Mouse (Mus musculus): ENCODE measurements around the gene Ifrd2. TPM values are rescaled to one million over a fixed set of nuclear protein-coding genes. Genes with fewer than 3 reads are reported as not detected.
A peak's percentile ranks its signal among the peaks of the same experiment; 100 is the strongest.
"Not testable (repeated sequence)": the region's sequence is repeated elsewhere in the genome, so short reads cannot be mapped to it uniquely, and the experiment has no call there.

Gene Ifrd2
- total and polyA plus RNA-seq, 3 experiments, result 76.0 to 183 (median 156) TPM

- Histone ChIP-seq H3K4me1 (ENCODE audit: insufficient read depth, low read depth, low read length) (peaks cover 82% of the 10 kb centered on the region), H3K36me3 (replicated peaks) (peaks cover 52% of the 10 kb centered on the region), H3K4me3 (ENCODE audit: low read depth, low read length) (peak overlapping the region; percentile 79; the same call in 1 of the 2 replicates), H3K27me3 (ENCODE audit: insufficient read depth, low read length) (no peaks in the 10 kb centered on the region), H3K9me3 (replicated peaks) (no peaks in the 10 kb centered on the region)
- no peak for DNase-seq (ENCODE audit: low spot score)
- TF ChIP-seq TAL1 (conservative IDR thresholded peaks at IDR 0.05; ENCODE audit: low read depth, low read length) (peak; percentile 47), GATA2 (IDR thresholded peaks at IDR 0.05; ENCODE audit: borderline replicate concordance, low read depth, low read length) (no peak)
- no peak for ATAC-seq (ENCODE audit: extremely low read depth, insufficient number of reproducible peaks, low FRiP score, poor library complexity, severe bottlenecking)
Measured at GRCm38 (mm10) chr9:107570845-107571244, 16.6 kb upstream of the Ifrd2 start.

GRCm38 (mm10) chr9:107571534-107572326 is 15.7 kb upstream of the Ifrd2 start:
- peaks cover 83% of the 10 kb centered on the region for H3K4me1 ChIP-seq (ENCODE audit: insufficient read depth, low read depth, low read length)
- no peaks in the 10 kb centered on the region for H3K9me3 ChIP-seq (replicated peaks)
- ATAC-seq (ENCODE audit: extremely low read depth, insufficient number of reproducible peaks, low FRiP score, poor library complexity, severe bottlenecking) (no peak), DNase-seq (ENCODE audit: low spot score) (no peak)
- H3K36me3 ChIP-seq (replicated peaks), result peaks cover 43% of the 10 kb centered on the region
- H3K4me3 ChIP-seq (ENCODE audit: low read depth, low read length), result peak overlapping the region; percentile 79; the same call in 1 of the 2 replicates
- H3K27me3 ChIP-seq (ENCODE audit: insufficient read depth, low read length), result no peaks in the 10 kb centered on the region
- no peak for TF ChIP-seq CTCF (IDR thresholded peaks at IDR 0.05; ENCODE audit: low read depth, low read length)
- TF ChIP-seq TAL1 (conservative IDR thresholded peaks at IDR 0.05; ENCODE audit: low read depth, low read length), result no peak
- no peak for TF ChIP-seq GATA2 (IDR thresholded peaks at IDR 0.05; ENCODE audit: borderline replicate concordance, low read depth, low read length)
- TF ChIP-seq GATA1 (IDR thresholded peaks at IDR 0.05; ENCODE audit: borderline replicate concordance, low read length), result no peak
- no peak for TF ChIP-seq POLR2AphosphoS5 (IDR thresholded peaks at IDR 0.05; ENCODE audit: insufficient replicate concordance, low read depth, low read length)

GRCm38 (mm10) chr9:107572327-107572662 is 15.1 kb upstream of the Ifrd2 start:
- H3K4me3 ChIP-seq (ENCODE audit: low read depth, low read length), result peak overlapping the region; percentile 7; the same call in 1 of the 2 replicates
- no peak for DNase-seq (ENCODE audit: low spot score)
- ATAC-seq (ENCODE audit: extremely low read depth, insufficient number of reproducible peaks, low FRiP score, poor library complexity, severe bottlenecking), result no peak
- no peak for TF ChIP-seq POLR2AphosphoS5 (IDR thresholded peaks at IDR 0.05; ENCODE audit: insufficient replicate concordance, low read depth, low read length)
- no peak for TF ChIP-seq GATA2 (IDR thresholded peaks at IDR 0.05; ENCODE audit: borderline replicate concordance, low read depth, low read length)
- TF ChIP-seq CTCF (IDR thresholded peaks at IDR 0.05; ENCODE audit: low read depth, low read length), result no peak
- TF ChIP-seq GATA1 (IDR thresholded peaks at IDR 0.05; ENCODE audit: borderline replicate concordance, low read length), result no peak
- no peak for TF ChIP-seq TAL1 (conservative IDR thresholded peaks at IDR 0.05; ENCODE audit: low read depth, low read length)
- H3K4me1 ChIP-seq (ENCODE audit: insufficient read depth, low read depth, low read length), result peaks cover 84% of the 10 kb centered on the region
- peaks cover 40% of the 10 kb centered on the region for H3K36me3 ChIP-seq (replicated peaks)
- H3K9me3 ChIP-seq (replicated peaks), result no peaks in the 10 kb centered on the region
- H3K27me3 ChIP-seq (ENCODE audit: insufficient read depth, low read length), result no peaks in the 10 kb centered on the region

- Histone ChIP-seq H3K4me1 (ENCODE audit: insufficient read depth, low read depth, low read length) (peaks cover 81% of the 10 kb centered on the region), H3K36me3 (replicated peaks) (peaks cover 43% of the 10 kb centered on the region)
- H3K4me3 ChIP-seq (ENCODE audit: low read depth, low read length), result not testable (repeated sequence)
Measured at GRCm38 (mm10) chr9:107573774-107574173, 13.7 kb upstream of the Ifrd2 start.

GRCm38 (mm10) chr9:107575579-107576356 is 11.7 kb upstream of the Ifrd2 start:
- Histone ChIP-seq H3K27me3 (ENCODE audit: insufficient read depth, low read length) (no peaks in the 10 kb centered on the region), H3K9me3 (replicated peaks) (no peaks in the 10 kb centered on the region), H3K4me3 (ENCODE audit: low read depth, low read length) (no peak overlapping the region), H3K4me1 (ENCODE audit: insufficient read depth, low read depth, low read length) (peaks cover 80% of the 10 kb centered on the region), H3K36me3 (replicated peaks) (peaks cover 44% of the 10 kb centered on the region)
- ATAC-seq (ENCODE audit: extremely low read depth, insufficient number of reproducible peaks, low FRiP score, poor library complexity, severe bottlenecking), result no peak
- TF ChIP-seq POLR2AphosphoS5 (IDR thresholded peaks at IDR 0.05; ENCODE audit: insufficient replicate concordance, low read depth, low read length), result no peak
- no peak for TF ChIP-seq CTCF (IDR thresholded peaks at IDR 0.05; ENCODE audit: low read depth, low read length)
- no peak for TF ChIP-seq TAL1 (conservative IDR thresholded peaks at IDR 0.05; ENCODE audit: low read depth, low read length)
- no peak for TF ChIP-seq GATA2 (IDR thresholded peaks at IDR 0.05; ENCODE audit: borderline replicate concordance, low read depth, low read length)
- no peak for TF ChIP-seq GATA1 (IDR thresholded peaks at IDR 0.05; ENCODE audit: borderline replicate concordance, low read length)
- DNase-seq (ENCODE audit: low spot score), result no peak

More at GRCm38 (mm10) chr9:107573774-107574173, 13.7 kb upstream of the Ifrd2 start:
- H3K9me3 ChIP-seq (replicated peaks); ATAC-seq (ENCODE audit: extremely low read depth, insufficient number of reproducible peaks, low FRiP score, poor library complexity, severe bottlenecking); H3K27me3 ChIP-seq (ENCODE audit: insufficient read depth, low read length); DNase-seq (ENCODE audit: low spot score): not testable (repeated sequence)

- DNase-seq (ENCODE audit: low spot score) (peak; percentile 85), ATAC-seq (ENCODE audit: extremely low read depth, insufficient number of reproducible peaks, low FRiP score, poor library complexity, severe bottlenecking) (peak; percentile 43; the same call in 1 of the 2 replicates)
- H3K27me3 ChIP-seq (ENCODE audit: insufficient read depth, low read length), result no peaks in the 10 kb centered on the region
- H3K9me3 ChIP-seq (replicated peaks), result no peaks in the 10 kb centered on the region
- H3K4me3 ChIP-seq (ENCODE audit: low read depth, low read length), result peak within 1 kb of the TSS; percentile 67
- peaks cover 36% of the 10 kb centered on the region for H3K36me3 ChIP-seq (replicated peaks)
- TF ChIP-seq TAL1 (conservative IDR thresholded peaks at IDR 0.05; ENCODE audit: low read depth, low read length) (no peak), GATA1 (IDR thresholded peaks at IDR 0.05; ENCODE audit: borderline replicate concordance, low read length) (no peak), GATA2 (IDR thresholded peaks at IDR 0.05; ENCODE audit: borderline replicate concordance, low read depth, low read length) (no peak), CTCF (IDR thresholded peaks at IDR 0.05; ENCODE audit: low read depth, low read length) (no peak), POLR2AphosphoS5 (IDR thresholded peaks at IDR 0.05; ENCODE audit: insufficient replicate concordance, low read depth, low read length) (no peak)
- H3K4me1 ChIP-seq (ENCODE audit: insufficient read depth, low read depth, low read length), result peaks cover 79% of the 10 kb centered on the region
Measured at GRCm38 (mm10) chr9:107576357-107577107, 10.9 kb upstream of the Ifrd2 start, which contains the start of gene Hyal1. Hyal1 (plus strand) TSS chr9:107576927.

All from G1E (cell line).